Mouse (Mus musculus): Measurements from ENCODE around the gene Nrde2. TPM values are rescaled to one million over a fixed set of nuclear protein-coding genes. Genes with fewer than 3 reads are reported as not detected.

The Nrde2 gene
- total RNA-seq, 2 experiments from 2014 or later: 14.8 to 19.4 TPM

DNA sequence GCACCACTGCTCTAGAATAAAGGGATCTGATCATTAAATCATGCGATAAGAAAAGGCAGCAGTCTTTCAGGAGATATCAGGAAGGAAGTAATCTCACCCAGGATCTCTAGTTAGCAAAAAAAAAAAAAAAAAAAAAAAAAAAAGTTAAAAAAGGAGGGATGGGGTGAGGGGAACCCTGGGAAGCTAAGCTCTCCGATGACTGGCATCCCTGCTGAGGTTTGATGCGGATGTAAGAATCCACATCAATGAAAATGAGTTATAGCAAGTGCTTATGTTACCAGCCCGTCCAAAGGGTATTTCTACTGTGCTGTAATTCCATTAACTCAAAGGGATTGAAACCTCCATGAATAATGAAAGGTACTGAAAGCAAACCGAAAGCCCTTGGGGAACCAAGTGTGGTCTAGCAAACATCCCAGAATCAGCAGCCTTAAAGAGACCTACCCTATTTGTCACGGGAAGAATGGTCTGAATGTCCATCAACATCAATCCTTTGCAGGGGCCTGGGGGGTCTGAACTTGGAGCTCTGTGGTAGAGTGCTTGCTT lies 19.5 kb upstream of the Nrde2 start:
- no peak for DNase-seq

DNA sequence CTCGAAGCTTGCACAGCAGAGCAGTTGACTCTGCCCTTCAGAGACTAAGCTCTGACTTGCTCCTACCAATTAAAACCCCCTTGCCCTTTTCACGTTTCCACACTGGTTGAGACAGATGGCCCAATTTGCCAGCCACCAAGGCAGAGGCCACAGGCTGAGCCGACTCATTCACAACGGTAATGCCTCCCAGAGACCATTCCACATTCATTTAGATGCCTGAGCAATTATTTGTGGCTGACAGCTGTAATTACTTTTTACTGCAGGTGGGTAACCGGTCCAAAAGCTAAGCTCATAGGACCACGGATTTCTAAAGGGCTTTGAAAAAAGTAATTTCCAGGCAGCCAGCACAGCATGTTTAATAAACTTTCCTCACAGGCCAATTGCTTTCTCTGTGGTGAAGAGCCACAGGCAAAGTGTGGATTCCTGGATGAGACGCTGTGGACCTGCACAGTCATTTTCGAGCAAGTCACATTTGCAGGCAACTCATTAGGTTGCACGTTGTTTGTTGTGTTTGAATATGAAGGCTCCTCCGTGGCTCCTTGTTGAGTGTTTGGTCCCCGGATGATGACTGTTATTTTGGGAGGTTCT lies 17.1 kb upstream of the Nrde2 start:
- DNase-seq: no peak

DNA sequence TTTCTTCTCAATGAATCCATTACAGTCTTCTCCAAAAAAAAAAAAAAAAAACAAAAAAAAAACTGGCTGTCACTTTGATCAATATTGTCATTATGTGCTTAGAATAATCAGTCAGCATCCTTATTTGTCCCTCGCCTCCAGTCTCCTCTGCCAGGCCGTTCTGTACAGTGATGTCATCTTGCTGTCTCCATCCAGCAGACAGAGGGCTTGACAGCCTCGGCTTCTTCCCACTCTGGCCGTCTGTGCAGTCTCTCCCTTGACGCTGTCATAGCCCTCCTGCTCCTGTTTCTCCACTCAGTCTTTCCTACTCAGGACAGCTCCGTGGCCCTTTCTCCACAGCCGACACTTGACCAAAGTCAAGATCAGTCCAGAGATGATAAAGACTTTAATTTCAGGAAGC lies 13.0 kb upstream of the Nrde2 start:
- no peak for DNase-seq

DNA sequence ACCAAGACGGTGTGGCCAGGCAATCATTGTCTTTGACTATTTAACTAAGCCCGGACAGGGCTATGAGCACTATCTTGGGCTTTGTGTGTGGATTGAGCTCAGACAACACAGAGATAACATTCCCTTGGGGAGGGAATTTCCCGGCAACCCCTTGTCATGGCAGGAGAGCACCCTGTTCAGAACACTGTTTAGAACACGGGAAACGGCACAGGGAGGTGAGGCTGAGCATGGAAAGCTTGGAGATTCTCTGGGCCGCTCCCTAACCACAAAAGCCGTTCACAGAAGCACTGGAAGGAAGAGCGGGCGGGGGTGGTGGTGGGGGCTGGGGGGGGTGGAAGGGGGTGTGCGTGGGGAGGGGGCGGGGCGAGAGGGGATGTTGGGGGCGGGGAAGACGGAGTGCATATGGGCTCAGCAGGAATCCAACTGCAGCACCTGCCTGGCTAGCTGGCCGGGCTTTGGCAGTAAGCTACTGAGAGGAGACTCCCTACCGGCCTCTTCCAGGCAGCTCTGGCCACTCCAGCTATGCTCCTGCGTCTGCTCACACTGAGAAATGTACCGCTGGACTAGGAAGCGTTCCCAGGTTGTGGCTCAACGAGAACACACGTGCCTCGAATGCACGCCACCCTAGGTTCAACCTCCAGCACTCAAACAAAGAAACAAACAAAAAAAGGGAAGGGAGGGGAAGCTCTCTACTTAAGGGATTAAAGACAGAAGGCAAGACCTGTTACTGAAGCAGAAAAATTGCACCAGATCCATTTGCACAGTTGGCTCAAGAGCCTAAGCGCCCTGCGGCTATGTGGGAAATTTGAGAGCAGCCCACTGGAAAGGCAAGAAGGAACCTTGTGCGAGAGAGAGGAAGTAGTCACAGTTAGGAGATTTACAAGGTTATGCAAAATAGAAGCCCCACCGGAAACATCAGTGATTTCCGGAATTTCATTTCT lies 8.7 kb upstream of the Nrde2 start:
- peak; percentile 33 for DNase-seq

DNA sequence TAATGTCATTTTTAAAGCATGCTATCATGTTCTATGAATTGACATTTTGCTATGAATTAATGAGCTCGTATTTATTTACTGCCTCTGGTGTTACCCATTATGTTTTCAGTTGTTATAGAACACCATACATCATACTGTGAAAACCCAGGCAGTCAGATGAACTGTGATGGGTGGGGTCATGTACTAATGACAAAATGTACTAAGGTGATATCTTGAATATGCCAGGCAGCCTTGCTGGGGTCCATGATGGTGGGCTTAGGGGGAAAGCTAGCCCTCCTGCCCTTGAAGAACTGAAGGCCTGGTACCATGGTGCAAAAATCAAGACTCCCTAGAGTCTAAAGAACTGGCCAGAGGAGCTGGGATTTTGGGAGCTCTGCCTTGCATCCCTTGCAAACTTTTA lies 8.0 kb upstream of the Nrde2 start:
- DNase-seq: no peak

DNA sequence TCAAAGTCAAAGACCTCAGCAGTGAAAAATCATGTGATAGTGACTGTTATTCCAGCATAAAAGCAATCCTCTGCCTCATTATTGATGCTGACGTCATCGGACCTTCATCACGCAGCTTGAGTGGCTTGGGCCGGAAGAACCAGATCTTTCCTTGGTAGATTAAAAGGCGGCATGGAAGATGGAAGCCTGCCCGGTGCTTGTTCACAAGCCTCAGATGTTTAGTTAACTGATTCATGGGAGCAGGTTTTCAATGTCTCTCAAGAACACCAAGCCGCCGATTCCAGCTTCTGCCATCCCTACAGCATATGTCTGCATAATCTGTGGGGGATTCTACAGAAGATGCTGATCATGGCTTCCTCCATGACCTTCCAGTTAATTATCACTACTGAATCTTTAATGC lies 7.5 kb upstream of the Nrde2 start:
- DNase-seq: no peak

DNA sequence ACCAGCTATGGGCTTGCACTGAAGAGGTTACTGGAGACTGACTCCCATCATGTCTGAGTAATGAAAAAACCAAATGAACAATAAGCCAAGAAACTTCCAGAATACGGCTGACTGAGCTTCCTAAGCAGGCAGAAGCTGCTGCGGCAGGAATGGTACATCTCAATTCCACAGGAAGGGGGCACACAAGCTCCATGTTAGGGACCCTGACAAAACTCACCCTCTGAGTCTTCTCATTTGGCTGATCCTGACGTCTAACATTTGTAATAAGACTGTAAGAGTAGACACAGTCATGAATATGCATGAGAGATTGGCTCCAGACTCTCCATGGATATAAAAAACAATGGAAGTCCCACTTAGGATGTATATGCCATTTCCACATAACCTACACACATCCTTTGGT lies 6.7 kb upstream of the Nrde2 start:
- DNase-seq: peak; percentile 41

DNA sequence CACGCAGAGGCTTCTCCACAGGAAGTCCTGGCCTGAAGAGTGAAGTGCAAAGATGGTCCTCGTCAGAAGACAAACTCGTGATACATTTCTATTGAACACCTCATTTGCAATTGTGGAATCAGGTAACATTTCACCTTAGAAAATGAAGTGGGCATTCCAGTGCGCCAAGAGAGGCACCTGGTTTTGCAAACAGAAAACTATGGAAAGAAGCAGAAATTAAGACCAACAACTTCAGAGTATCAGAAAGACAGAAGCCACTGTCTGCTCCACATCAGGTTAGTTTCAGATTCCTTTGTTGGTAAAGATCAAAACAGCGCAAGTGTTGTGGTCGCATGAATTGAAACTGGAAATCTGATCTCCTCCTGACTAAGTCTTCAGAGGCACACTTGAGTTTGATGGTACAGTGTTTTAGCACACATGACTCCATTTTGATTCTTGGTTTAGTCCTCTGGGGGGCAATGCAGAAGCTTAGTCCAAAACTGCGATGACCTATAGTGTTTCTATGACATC lies 5.6 kb upstream of the Nrde2 start:
- DNase-seq: no peak

DNA sequence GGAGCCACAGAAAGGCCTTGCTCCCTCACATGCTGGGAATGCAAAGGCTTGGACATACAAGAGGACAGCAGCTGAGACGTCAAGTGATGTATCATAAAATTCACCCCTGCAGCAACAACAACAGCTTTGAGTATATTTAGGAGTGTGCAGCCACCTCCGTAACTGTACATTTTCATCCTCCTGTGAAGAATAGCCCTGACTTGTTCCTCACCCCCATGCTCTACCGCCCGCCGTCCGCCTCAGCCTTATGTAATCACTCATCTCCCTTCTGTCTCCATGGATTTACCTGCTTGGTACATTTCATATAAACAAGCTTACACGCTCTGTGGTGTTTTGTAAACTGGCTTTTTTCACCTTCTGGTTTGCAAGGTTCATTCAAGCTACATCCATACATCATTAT lies 7.0 kb downstream of the Nrde2 start:
- no peak for DNase-seq

DNA sequence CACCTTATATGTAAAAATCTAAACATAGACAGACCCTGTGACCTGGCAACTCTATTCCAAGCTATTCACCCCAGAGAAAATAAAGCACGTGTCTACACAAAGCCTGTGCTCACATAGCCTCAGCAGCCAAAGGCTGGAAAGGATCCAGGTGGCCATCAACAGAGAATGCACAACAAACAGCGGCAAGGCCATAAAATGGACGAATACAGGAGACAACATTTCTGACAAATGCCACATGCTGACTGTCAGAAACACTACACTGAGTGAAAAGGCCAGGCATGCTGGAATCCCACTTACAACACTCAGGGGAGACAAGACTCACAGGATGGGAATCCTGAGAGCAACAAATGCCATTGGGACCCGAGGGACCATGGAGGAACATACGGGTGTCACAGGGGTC lies 15.2 kb downstream of the Nrde2 start:
- peak; percentile 59 for DNase-seq

DNA sequence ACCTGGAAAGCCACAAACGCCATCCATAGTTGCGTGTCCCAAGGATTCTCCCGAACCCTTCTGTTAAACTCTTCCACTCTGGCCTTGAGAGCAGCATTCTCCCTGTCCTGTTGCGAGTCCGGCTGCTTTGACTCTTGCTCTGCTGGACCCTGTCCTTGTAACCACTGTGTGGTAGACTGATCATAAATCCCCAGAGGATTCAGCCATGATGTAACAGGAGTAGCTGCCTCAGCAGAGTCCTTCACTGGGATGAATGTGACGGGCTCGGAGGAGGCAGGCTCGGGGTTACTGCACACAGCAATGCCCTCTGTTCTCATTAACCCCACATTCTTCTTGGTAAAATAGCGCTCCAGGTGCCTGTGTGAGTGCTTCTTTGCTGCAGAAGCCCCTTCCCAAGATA lies 15.7 kb downstream of the Nrde2 start:
- DNase-seq: peak; percentile 66

DNA sequence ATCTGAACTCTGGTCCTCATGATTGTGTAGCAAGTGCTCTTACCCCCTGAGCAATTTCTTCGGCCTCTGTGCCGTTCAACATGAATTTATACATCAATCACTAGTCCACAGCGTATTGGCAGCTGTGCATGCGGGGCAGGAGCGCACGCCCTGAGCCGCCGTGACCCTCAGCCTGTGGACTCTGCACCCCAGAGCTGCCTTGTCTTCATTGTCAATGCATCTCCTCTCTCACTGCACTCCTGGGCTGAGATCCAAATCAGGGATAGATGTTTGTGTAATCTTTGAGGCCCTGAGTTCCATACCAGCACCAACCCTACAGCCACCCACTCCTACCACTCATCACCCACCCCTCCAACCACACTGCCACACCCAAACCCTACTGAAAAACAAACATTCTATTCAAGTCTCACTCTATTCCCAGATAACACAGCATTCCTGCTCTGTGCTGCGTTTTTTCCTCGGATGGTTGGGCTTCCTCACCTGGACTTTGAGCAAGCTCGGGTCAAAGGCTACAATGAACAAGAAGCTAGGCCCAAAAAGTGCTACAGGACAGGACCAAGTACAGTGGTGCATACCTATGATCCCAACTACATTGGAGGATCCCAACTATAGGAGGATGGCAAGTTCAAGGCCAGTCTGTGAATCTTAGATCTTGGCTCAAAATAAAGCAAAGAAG lies 16.5 kb downstream of the Nrde2 start:
- no peak for DNase-seq

DNA sequence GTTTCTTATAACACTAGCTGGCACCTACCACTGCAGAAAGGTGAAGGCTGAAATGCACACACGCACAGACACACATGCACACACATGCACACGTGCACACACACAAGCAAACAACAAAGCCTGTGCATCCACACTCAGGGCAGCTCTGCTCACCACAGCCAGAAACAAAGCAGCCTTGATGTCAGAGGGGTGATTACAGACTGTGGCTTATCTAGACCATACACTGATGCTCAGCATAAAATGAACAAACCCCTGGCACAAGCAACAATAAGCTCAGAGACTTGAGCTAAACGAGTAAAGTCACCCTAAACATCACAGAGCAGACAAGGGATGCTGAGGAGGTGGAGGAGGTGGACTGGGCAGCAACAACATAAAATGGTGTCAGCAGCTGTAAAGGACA lies 24.3 kb downstream of the Nrde2 start:
- no peak for DNase-seq

DNA sequence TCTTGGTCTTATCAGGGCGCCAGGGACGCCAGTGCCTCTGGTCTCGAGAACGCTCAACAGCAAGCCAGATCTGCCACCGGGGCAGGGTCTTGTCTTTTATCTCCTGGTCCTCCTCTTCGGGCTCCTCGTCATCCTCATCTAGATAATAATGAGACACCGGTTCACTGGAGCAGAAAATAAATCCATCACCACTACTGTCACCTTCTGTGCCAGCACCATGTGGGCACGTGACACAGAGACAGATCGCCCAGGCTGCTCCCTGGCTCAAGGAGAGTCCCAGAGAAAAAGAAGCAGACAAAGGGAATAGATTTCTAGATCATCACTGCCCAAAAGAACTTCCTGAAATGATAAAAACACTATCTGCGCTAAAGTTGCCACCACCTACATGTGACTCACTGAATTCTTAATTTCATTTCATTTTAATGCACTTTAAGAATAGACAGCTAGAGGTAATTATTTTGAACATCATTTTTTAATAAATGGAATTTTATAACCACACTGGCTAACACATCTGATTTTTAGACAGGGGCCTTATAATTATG lies 25.0 kb downstream of the Nrde2 start:
- DNase-seq: no peak

DNA sequence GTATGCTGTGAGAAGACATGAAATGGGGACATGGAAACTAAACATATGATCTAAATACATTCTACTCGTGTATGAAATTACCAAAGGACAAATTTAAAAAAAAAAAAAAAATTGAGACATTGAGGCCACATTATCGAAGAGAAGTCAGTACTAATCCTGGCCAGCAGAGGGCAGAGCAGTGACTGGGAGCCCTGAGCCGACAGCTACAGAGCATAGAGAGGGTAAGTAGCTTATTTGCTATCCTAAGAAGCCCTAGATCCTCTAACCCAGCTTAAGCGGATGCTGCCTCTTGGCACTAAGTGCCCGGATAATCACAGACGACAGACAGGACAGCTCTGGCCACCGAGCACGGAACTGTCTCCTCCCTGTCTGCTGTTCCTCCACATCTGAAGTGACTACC lies 27.8 kb downstream of the Nrde2 start:
- DNase-seq: peak; percentile 79

DNA sequence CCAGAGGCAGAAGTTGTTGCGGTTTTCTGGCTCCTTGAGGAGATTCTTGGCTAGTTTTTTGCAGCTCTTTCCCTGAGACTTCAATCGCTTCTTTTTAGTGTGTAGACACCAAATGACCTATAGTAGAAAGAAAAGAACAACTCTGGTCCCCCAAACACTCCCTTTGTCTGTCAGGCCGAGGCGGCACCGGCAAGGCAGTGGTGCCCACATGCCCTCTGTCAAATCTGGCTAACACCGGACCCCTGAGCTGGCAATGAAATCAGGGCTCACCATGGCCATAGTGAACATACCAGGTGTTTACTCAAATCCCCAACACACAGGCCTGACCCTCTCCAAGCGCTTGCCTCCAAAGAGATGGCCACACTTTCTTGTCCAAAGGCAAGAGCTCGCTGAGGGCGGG lies 28.3 kb downstream of the Nrde2 start:
- DNase-seq: no peak

DNA sequence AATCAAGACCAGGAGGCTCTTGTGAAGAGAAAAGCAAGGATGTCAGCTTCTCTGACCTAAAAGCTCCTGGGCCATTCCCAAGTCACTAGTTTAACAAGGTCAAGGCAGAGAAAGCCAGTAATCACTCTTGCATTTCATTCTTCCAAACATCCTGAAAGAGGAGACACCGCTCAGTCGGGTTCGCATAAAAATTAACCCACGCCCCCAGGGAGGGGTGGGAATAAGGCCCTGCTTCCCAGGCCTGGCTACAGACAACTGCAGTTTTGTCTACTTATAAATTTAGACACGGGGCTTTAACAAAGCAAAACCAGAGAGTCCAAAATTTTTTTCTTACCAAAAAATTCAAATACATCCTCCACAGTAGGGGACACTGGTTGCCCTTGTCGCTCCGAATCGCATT lies 30.5 kb downstream of the Nrde2 start:
- no peak for DNase-seq

DNA sequence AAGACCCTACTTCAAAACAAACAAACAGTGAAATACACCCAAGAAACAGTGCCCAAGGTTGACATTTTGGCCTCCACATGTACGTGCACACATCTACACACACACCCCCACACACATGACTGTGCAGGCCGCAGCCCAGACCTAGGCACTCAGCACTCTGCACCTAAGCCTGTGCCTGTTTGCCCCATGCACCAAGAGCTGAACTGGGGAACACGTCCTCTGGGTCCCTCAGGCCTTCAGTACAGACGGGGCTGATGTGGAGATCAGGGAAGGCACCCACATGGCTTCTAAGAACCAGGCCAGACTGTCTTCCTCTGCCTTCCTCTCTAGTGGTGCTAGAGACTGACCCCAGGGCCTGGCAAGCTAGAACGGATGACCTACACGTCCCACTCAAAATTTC lies 30.9 kb downstream of the Nrde2 start:
- no peak for DNase-seq

DNA sequence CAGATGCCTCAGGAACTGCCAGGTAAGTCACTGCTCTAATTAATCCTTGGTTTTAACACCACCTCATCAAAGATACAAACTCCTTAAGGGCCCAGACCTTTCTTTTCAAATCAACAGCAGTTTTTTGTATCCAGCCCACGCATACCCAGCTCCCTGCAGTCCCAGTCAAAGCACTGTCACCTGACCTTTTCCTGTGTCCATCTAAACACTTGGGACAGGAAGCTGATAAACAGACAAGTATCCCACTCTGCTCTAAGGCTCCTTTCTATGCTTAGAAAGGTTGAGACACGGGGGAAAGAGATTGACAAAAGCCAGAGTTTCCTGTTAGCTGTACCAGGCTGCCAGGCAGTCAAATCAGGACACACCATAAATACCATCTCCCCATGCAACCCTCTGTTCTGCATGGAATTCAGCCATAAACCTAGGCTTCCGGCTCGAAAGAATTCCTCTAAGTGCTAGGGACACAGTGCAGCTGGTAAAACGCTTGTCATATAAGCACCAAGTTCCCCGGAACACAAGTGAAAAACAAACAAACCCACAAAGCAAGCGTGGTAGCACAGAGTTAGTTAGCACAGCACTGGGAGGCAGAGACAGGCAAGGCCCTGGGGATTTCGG lies 31.5 kb downstream of the Nrde2 start:
- no peak for DNase-seq

DNA sequence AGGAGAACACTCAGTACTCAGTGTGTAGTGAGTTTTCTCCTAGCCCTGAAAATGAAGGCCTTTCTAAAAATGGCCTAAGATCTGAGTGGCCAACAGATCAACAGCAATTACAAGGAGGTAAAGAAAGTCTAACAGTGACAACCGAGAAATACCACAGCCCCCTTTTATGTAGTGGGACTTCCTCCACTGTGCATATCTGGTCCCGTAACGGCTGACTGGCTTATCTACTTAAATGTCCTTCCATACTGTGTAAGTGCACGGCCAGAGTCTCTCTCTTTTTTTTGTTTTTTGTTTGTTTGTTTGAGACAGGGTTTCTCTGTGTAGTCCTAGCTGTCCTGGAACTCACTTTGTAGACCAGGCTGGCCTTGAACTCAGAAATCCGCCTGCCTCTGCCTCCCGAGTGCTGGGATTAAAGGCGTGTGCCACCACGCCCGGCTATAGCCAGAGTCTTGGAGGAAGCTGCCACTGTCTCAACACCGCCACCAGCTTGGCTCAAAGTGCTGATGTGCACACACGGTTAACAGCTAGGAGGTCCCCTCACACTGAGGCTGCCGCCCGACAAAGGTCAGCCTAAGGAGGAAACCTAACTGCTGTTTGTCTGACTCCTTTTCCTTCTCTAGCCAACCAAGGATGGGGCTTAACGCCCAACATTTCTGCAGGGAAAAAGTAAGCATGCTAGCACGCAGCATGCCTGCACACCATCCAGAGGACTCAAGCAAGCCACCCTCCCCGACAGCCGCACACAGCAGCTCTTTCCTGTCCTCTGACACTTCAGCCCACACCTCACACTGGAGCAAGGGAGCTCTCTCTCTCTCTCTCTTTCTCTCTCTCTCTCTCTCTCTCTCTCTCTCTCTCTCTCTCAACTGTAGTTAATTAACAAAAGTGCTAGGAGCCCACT lies 32.2 kb downstream of the Nrde2 start:
- no peak for DNase-seq
